Comparison of ENCODE assay signal across 16 mouse cellular contexts in the genomic region with DNA sequence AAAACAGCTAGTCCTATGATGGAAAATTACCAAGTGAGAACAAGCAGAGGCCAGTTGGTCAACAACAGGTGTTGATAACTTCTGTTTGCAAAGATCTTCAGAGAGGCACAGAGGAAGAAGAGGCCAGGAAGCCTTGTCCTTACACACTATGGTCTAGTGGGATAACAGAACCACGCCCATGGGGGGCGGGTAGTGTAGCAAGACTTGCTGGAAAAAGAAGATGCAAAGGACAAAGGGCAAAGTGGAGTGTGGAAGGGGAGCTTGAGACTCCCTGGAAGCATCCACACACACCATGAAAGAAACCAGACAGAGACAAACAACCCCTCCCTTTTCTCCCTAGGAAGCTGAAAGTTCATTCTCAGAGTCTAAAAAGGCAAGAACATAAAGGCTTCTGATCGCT. TPM values are rescaled to one million over a fixed set of nuclear protein-coding genes. Genes with fewer than 3 reads are reported as not detected.
DNase-seq lines count a peak whose midpoint lies in the region; ATAC-seq and TF ChIP-seq lines count a peak whose summit lies in the region.
"Had no signal": no experiment of that assay in that cellular context is flagged by ENCODE, and none has a peak within 500 bp of the region (broad histone marks: within the 10 kb centered on the region; RNA-seq: fewer than 3 reads in every experiment).

No protein-coding gene starts in this region.

- H3K27me3 ChIP-seq in kidney, adult 2 months (replicated peaks; ENCODE audit: control insufficient read depth, insufficient read depth, low read length) = no peaks in the 10 kb centered on the region
- H3K27me3 ChIP-seq in liver, embryonic 15.5 days = no peaks in the 10 kb centered on the region
- H3K27me3 ChIP-seq: megakaryocyte, embryonic 14.5 days had no signal

- intact Hi-C loops in left cerebral cortex, postnatal 10 days (cut with DNase I) = no loop called here

- TF ChIP-seq CTCF in kidney, adult 2 months (conservative IDR thresholded peaks at IDR 0.05; ENCODE audit: insufficient read depth, insufficient read length, low read depth, low read length) = no peak

- ATAC-seq in liver, embryonic 15.5 days (ENCODE audit: insufficient read depth) = no peak
- ATAC-seq: midbrain, embryonic 16.5 days had no signal

- DNase-seq in heart, adult 11 months = peak; percentile 89
- no peak for DNase-seq in heart, adult 8-10 months (ENCODE audit: low spot score)
- peak; percentile 56 to 58 for DNase-seq in kidney, postnatal 36 days
- DNase-seq in kidney, adult 2 months = no peak
- peak; percentile 44 for DNase-seq in MEL-GATA-1-ER (ENCODE audit: extremely low read depth, low read depth)
- no peak for DNase-seq in Muller cell, postnatal 12 days (ENCODE audit: inconsistent ontology term)
- no peak for DNase-seq in left cerebral cortex, postnatal 10 days (ENCODE audit: extremely low spot score in 1 of 2, low spot score in 2 of 2)
- DNase-seq: cerebellum, adult 9-11 months; gastrocnemius, postnatal 10 days; right cerebral cortex, adult 18-20 months; thymus, adult 2 months had no signal

- no peak for TF ChIP-seq POLR2A in kidney, adult 2 months (IDR thresholded peaks at IDR 0.05; ENCODE audit: low read depth, low read length)

- H3K9ac ChIP-seq in liver, embryonic 15.5 days = no peak overlapping the region

- peaks cover 23% of the 10 kb centered on the region for H3K4me1 ChIP-seq in kidney, adult 2 months (ENCODE audit: control insufficient read depth, insufficient read depth, low read length)
- H3K4me1 ChIP-seq in liver, embryonic 15.5 days (replicated peaks) = peaks cover 70% of the 10 kb centered on the region

- no peak overlapping the region for H3K27ac ChIP-seq in kidney, adult 2 months (ENCODE audit: insufficient read depth, low read depth, low read length)
- no peak overlapping the region for H3K27ac ChIP-seq in liver, embryonic 15.5 days (replicated peaks)
- H3K27ac ChIP-seq: kidney, postnatal 0 days had no signal

- no peaks in the 10 kb centered on the region for H3K9me3 ChIP-seq in liver, embryonic 15.5 days (replicated peaks)
- H3K9me3 ChIP-seq: megakaryocyte, embryonic 14.5 days had no signal

- H3K36me3 ChIP-seq in kidney, adult 2 months (ENCODE audit: control insufficient read depth, insufficient read depth, low read length) = no peaks in the 10 kb centered on the region
- no peaks in the 10 kb centered on the region for H3K36me3 ChIP-seq in liver, embryonic 15.5 days (replicated peaks)

- H3K4me3 ChIP-seq in kidney, adult 2 months (ENCODE audit: insufficient read depth, low read depth, low read length) = no peak overlapping the region
- no peak overlapping the region for H3K4me3 ChIP-seq in liver, embryonic 15.5 days (replicated peaks)
- H3K4me3 ChIP-seq: megakaryocyte, embryonic 14.5 days had no signal

- peak overlapping the region; percentile 16; the same call in 1 of the 2 replicates for H3K4me2 ChIP-seq in liver, embryonic 15.5 days

- 80% methylated on average over 3 of the region's 3 CpGs for WGBS in kidney, adult 2 months
- 38% methylated on average over 3 of the region's 3 CpGs for WGBS in liver, embryonic 15.5 days (ENCODE audit: insufficient replicate concordance)

RNA-seq across cellular contexts. Expression of a gene that starts 3.8 kb away (rescaled TPM):
- 10 to 100 TPM; 22.9 to 28.1 (median 24.4) TPM for total RNA-seq in heart, adult 8-10 months (2022)
- 22.9 and 23.6 TPM in 2 replicates for polyA plus RNA-seq in kidney, adult 2 months (2012; rRNA removed)
- polyA plus RNA-seq in liver, embryonic 15.5 days (2015; fragmentation: Nextera tagmentation; extraction: Ambion mirVana) = 9.2 and 9.9 TPM in 2 replicates
- total RNA-seq in left cerebral cortex, postnatal 10 days (2021) = 10 to 100 TPM; 57.0 to 62.0 TPM

RNA-seq across cellular contexts. Expression of a gene that starts 36.1 kb away (rescaled TPM):
- 10 to 100 TPM; 15.1 to 17.3 (median 16.7) TPM for total RNA-seq in heart, adult 8-10 months (2022)
- 51.4 and 55.4 TPM in 2 replicates for polyA plus RNA-seq in kidney, adult 2 months (2012; rRNA removed)
- polyA plus RNA-seq in liver, embryonic 15.5 days (2015; fragmentation: Nextera tagmentation; extraction: Ambion mirVana) = 3.7 and 4.8 TPM in 2 replicates
- total RNA-seq in left cerebral cortex, postnatal 10 days (2021) = 1 to 10 TPM; 3.4 to 4.3 TPM
- total RNA-seq: hematopoietic stem cell, adult 5-6 weeks had no signal

RNA-seq across cellular contexts. Expression of a gene that starts 39.8 kb away (rescaled TPM):
- total RNA-seq in heart, adult 8-10 months (2022) = under 1 TPM; 0.57 to 0.76 (median 0.67) TPM
- polyA plus RNA-seq in kidney, adult 2 months (2012; rRNA removed) = 12.9 and 16.2 TPM in 2 replicates
- polyA plus RNA-seq in liver, embryonic 15.5 days (2015; fragmentation: Nextera tagmentation; extraction: Ambion mirVana) = 1.5 and 1.7 TPM in 2 replicates
- 10 to 100 TPM; 11.5 to 12.1 TPM for total RNA-seq in left cerebral cortex, postnatal 10 days (2021)

RNA-seq across cellular contexts. Expression of a gene that starts 46.4 kb away (rescaled TPM):
- 10 to 100 TPM; 27.6 to 30.5 (median 28.8) TPM for total RNA-seq in heart, adult 8-10 months (2022)
- polyA plus RNA-seq in kidney, adult 2 months (2012; rRNA removed) = 19.4 and 22.8 TPM in 2 replicates
- 48.2 and 50.8 TPM in 2 replicates for polyA plus RNA-seq in liver, embryonic 15.5 days (2015; fragmentation: Nextera tagmentation; extraction: Ambion mirVana)
- total RNA-seq in left cerebral cortex, postnatal 10 days (2021) = 100 to 1,000 TPM; 111 to 115 TPM

Comparison
In these comparisons a context has a peak if more than half of its experiments do, and no peak if none do; other contexts are left out.
1. DNase-seq: peak in heart, adult 11 months (single experiment), kidney, postnatal 36 days (2 of 2) and MEL-GATA-1-ER (single experiment); none in heart, adult 8-10 months (single experiment), kidney, adult 2 months (single experiment), Muller cell, postnatal 12 days (single experiment) and left cerebral cortex, postnatal 10 days (0 of 2).
2. RNA of a gene that starts 39.8 kb away (total RNA-seq): 11.5 to 12.1 TPM in left cerebral cortex, postnatal 10 days; 0.57 to 0.76 TPM in heart, adult 8-10 months; every median in the first group is over 4 times any median in the second.